Mouse (Mus musculus) embryonic stem cell, embryonic (primary cell): ENCODE data around the gene Nup133.

Experiments used
- CTCF ChIA-PET, 4 experiments: fragments of 300-600 bp in 2 of 4; fragments of 350-600 bp in 2 of 4; sonication (Branson Sonifier 250); formaldehyde crosslinking; loops; one replicate each; lab custom pipeline; 2022; ENCODE audit warnings: inconsistent platforms in 2 of 4; lab: Charles Lee
- POLR2A ChIA-PET, 4 experiments: fragments of 300-600 bp in 2 of 4; fragments of 350-600 bp in 2 of 4; sonication (Branson Sonifier 250); formaldehyde crosslinking; loops; one replicate each; lab custom pipeline; 2022; ENCODE audit warnings: antibody characterized with exemption in 4 of 4, inconsistent platforms in 1 of 4; lab: Charles Lee

The Nup133 gene

DNA sequence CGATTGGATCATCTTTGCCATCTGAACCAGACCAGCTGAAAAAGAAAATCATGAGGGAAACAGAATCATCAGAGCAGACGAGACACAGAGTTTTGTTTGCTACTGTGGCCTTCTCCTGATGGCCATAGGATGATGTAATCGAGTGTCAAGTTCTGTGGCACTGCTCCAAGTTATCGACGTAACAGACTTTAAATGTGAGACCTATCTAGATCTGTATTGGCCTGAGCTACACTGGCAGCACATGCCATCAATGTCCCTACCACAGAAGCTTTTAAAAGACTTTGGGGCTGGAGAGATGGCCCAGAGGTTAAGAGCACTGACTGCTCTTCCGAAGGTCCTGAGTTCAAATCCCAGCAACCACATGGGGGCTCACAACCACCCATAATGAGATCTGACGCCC lies 46.4 kb downstream of the Nup133 start:
- ChIA-PET CTCF (interaction anchor here in 3 of 4 experiments (0.6 to 1.1 kb wide), 4 partner anchors 22 to 80 kb away, joined by 3 to 5 read pairs (median 4); no protein-coding TSS in a partner anchor), POLR2A (interaction anchor here in 1 of 4 experiments (1.0 kb wide), 1 partner anchor 53 kb away, joined by 3 read pairs; no protein-coding TSS in a partner anchor)

DNA sequence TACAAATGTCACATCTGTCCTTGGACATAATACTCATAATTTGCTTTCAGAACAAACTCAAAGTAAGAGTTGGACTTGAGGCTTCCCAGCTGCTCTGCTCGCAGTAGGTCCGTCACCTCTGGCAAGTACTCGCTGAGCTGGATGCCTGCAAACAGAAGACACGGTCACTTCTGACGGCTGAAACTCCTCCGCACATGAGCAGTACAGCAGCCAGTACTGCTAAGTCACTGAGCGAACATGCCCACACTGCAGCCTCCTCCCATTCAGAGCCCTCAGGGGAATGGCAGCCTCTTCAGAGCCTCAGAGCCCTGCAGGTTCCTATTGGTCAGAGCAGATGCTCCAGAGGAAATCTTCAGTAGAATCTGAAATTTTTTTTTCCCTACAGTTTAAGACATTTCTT lies 49.7 kb downstream of the Nup133 start:
- ChIA-PET POLR2A (no interaction called here), CTCF (no interaction called here)

DNA sequence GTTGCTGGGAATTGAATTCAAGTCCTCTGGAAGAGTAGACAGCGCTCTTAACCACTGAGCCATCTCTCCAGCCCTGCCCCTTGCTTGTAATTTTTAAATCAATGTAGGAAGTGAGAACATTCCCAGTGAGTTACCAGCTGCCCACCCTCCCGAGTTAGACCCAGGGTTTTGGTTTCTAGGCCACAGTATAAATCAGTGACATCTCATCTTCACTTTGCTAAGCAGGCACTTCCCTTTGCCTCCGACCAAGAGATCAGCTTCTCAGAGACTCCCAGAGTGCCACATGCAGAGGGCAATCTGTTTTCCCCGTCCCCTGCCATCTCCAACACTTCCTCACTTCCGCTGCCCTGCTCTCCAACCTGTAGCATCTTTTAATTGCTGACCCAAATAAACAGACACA lies 50.5 kb downstream of the Nup133 start:
- CTCF ChIA-PET: interaction anchor here in 1 of 4 experiments (2.3 kb wide), 1 partner anchor 26 kb away, joined by 9 read pairs; no protein-coding TSS in a partner anchor
- POLR2A ChIA-PET: no interaction called here

DNA sequence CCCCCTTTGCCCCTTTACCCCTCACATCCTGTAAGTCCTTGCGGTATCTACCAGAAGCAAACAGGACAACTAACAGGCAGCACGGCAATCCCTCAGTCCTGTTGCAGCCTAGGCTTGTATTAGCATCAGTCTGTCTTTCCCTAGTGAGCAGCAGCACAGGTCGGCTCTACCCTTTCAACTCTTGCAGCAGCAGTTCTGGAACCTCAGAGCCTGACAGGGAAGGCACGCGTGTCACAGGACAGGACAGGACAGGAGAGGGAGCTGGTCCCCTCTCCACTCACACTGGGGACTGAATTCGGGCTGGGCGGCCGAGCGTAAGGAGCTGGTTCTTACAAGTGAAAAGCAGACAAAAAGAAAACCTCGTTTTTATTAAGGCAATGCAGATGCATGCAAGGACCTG lies 52.3 kb downstream of the Nup133 start:
- ChIA-PET CTCF (interaction anchor here in 3 of 4 experiments (0.6 to 2.3 kb wide), 7 partner anchors 28 to 253 kb away, joined by 3 to 14 read pairs (median 4); no protein-coding TSS in a partner anchor), POLR2A (interaction anchor here in 3 of 4 experiments (0.8 to 1.2 kb wide), 8 partner anchors 8 to 61 kb away, joined by 3 to 4 read pairs (median 3); no protein-coding TSS in a partner anchor)

DNA sequence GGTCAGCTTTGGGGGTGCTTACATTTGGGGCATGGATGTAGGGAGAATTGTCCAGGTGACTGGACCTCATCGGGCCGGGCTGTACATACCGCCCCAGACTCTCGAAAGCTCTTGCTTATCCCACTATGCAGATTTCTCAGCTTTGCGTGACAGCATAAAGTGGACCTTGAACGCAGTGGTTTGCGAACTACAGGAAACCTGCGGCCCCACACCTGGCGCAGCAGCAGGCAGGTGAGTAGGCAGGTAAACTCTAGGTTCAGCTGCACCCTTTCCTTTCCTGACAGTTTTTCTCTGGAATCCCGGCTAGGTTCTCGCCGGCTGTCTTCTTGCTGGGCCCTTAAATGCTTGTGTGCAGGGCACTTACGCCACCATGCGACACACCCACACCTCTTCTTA lies 52.7 kb downstream of the Nup133 start:
- ChIA-PET CTCF (interaction anchor here in 3 of 4 experiments (0.6 to 2.3 kb wide), 9 partner anchors 29 to 252 kb away, joined by 3 to 14 read pairs (median 4); no protein-coding TSS in a partner anchor), POLR2A (interaction anchor here in 3 of 4 experiments (0.8 to 1.2 kb wide), 9 partner anchors 9 to 115 kb away, joined by 3 to 6 read pairs (median 3); no protein-coding TSS in a partner anchor)

DNA sequence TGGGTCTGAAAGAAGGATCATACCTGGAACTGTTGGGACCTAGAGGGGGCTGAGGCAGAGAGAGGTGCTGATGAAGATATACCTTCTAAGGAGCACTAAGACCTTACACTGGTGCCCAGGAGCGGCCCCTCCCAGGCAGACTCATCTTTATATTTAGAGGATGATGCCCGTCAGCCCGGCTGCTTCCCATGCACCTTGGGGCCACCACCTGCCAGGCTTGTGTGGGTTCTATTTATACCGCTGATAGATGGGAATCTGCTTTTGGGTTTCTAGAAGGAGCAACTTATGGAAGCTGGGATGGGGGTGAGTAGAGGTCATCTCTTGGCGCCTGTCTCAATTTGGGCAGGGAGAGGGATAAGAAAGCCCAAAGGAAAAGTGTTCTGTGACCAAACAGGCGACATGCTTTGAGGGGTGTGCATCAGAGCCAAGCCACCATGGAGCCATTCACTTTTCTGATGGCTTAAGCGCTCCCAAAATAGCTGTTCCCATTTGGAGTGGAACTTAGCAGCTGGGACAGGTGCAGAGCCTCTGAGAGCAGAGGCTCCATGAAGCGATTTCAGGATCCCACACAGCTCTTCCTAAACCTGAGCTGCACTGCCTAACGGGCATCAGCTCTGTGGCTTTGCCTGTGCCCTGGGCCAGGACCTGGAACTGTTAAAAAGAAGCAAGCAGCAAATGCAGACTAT lies 53.2 kb downstream of the Nup133 start:
- POLR2A ChIA-PET: interaction anchor here in 3 of 4 experiments (0.8 to 1.3 kb wide), 8 partner anchors 9 to 115 kb away, joined by 3 to 6 read pairs (median 3); no protein-coding TSS in a partner anchor
- CTCF ChIA-PET: interaction anchor here in 2 of 4 experiments (0.6 to 2.0 kb wide), 9 partner anchors 29 to 1911 kb away, joined by 3 to 14 read pairs (median 3); no protein-coding TSS in a partner anchor

DNA sequence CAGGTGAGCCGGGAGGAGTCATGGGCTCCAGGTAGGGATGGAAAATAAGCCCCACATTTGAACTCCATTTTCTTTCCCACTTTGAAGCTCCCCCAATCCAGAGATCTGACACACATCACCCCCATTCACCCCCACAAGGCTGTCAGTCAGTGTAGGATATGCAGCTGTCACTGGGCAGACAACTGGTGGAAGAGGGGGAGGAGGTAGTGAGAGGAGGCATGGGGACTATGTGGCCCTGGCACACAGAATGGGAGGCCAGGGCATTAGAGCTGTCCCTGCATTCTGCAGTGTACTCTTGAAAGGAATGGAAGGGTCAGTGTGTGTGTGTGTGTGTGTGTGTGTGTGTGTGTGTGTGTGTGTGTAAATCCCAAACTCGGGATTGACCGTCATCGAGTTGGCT lies 53.8 kb downstream of the Nup133 start:
- ChIA-PET CTCF (interaction anchor here in 2 of 4 experiments (0.6 to 2.0 kb wide), 6 partner anchors 22 to 1911 kb away, joined by 3 to 8 read pairs (median 4); no protein-coding TSS in a partner anchor), POLR2A (interaction anchor here in 1 of 4 experiments (1.0 to 1.5 kb wide), 5 partner anchors 10 to 114 kb away, joined by 3 to 6 read pairs (median 3); no protein-coding TSS in a partner anchor)

DNA sequence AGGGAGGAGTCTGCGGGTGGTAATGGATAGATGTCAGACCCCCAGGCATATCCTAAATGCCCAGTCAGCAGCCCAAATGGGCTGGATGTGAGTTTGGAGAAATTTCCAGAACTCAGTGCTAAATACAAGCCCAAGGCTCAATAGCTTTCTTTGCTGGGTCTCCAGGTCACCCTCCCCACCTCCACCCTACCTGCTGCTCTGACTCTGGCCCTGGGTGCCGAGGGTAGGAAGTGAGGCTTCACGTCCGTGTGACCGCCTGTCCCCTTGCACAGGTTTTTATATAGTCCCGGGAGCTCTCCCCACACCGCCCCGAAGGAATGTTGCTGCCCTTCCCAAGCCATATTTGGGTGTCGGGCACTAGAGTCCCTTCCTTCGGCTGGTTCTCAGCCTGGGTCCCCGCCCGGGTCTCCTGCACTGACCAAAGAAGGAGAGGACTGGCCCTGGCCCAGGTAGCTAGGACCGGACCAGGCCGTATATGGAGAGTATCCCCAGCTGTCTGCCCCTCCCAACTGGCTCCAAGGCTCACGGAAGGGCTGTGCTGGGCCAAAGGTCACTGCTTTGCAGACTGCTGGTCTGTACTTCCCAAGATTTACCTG lies 54.5 kb downstream of the Nup133 start, which contains the start of gene Acta1:
Gene Acta1 (minus strand): TSS at position 250 of the 596 bp plus-strand sequence.
- CTCF ChIA-PET: interaction anchor here in 3 of 4 experiments (0.6 to 2.0 kb wide), 6 partner anchors 22 to 455 kb away, joined by 3 to 8 read pairs (median 4); no protein-coding TSS in a partner anchor

DNA sequence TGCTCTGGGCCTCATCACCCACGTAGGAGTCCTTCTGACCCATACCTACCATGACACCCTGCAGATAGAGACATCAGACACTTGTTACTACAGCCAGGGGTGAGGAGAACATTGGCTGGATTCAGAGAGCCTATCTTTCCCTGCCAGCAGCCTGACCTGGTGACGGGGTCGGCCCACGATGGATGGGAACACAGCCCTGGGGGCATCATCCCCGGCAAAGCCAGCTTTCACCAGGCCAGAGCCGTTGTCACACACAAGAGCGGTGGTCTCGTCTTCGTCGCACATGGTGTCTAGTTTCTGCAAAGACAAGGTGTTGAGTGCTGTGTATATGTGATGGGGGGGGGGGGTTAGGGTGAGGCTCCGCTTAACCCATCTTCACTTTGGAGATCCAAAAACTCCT lies 55.7 kb downstream of the Nup133 start:
- POLR2A ChIA-PET: interaction anchor here in 2 of 4 experiments (0.6 to 1.5 kb wide), 3 partner anchors 9 to 98 kb away, joined by 3 to 7 read pairs (median 3); no protein-coding TSS in a partner anchor
- CTCF ChIA-PET: interaction anchor here in 2 of 4 experiments (1.1 to 2.0 kb wide), 4 partner anchors 31 to 457 kb away, joined by 3 to 8 read pairs (median 4); no protein-coding TSS in a partner anchor

More for the DNA sequence above, 54.5 kb downstream of the Nup133 start, which contains the start of gene Acta1:
- POLR2A ChIA-PET: interaction anchor here in 3 of 4 experiments (0.6 to 1.5 kb wide), 5 partner anchors 12 to 662 kb away, joined by 3 read pairs; no protein-coding TSS in a partner anchor

DNA sequence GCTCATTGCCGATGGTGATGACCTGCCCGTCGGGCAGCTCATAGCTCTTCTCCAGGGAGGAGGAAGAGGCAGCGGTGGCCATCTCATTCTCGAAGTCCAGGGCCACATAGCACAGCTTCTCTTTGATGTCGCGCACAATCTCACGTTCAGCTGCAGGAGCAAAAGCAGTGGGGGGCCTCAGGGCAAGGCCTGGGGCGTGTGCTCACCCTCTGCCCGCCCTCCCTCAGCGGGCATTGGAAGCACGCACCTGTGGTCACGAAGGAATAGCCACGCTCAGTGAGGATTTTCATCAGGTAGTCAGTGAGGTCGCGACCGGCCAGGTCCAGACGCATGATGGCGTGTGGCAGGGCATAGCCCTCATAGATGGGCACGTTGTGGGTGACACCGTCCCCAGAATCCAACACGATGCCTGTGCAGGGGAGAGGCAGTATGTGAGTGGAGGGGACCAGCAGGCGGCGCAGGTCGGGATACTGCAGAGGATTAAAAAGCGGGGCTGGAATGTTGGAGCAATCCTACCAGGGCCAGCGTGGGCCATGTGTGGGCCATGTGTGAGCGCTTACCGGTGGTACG lies 56.4 kb downstream of the Nup133 start:
- ChIA-PET CTCF (interaction anchor here in 1 of 4 experiments (0.6 kb wide), 1 partner anchor 14 kb away, joined by 4 read pairs; no protein-coding TSS in a partner anchor), POLR2A (interaction anchor here in 1 of 4 experiments (1.3 kb wide), 1 partner anchor 8 kb away, joined by 3 read pairs; no protein-coding TSS in a partner anchor)

DNA sequence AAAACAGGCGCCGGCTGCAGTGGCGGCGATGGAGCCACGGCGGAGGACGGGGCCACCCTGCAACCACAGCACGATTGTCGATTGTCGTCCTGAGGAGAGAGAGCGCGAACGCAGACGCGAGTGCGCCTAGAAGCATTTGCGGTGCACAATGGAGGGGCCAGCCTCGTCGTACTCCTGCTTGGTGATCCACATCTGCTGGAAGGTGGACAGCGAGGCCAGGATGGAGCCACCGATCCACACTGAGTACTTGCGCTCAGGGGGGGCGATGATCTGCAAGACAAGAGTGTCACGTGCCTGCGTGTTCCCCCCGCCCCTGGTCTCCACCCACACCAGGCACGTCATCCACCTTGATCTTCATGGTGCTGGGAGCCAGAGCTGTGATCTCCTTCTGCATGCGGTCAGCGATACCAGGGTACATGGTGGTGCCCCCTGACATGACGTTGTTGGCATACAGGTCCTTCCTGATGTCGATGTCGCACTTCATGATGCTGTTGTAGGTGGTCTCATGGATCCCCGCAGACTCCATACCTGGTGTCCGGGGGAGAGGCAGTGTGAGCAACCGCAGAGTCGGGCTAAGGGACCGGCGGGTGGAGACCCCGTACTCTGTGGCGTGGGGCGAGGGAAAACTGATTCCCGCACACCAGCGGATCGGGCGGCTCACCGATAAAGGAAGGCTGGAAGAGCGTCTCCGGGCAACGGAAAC lies 57.0 kb downstream of the Nup133 start:
- ChIA-PET POLR2A (no interaction called here), CTCF (interaction anchor here in 1 of 4 experiments (0.6 kb wide), 1 partner anchor 13 kb away, joined by 4 read pairs; no protein-coding TSS in a partner anchor)

DNA sequence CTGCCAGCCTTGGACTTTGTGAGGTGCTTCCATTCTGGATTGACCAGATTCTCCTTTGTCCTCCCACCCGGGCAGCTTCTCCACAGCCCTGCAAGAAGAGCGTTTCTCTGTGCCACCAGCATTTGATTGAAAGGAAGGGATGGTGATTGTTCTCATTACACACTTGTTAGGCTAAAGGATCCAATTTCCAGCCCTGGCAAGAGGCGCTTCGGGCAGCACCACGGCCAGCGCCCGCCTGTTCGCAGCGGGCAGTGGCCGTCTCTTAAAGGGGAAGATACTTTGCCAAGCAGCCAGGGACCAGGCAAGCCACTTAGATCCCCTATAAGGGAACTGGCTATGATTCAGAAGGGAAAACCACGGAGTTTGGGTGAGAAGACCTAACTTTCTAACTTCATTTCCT lies 57.8 kb downstream of the Nup133 start:
- POLR2A ChIA-PET: interaction anchor here in 1 of 4 experiments (1.7 kb wide), 1 partner anchor 31 kb away, joined by 3 read pairs; the partner anchor contains the start of gene Ccsap
- CTCF ChIA-PET: no interaction called here

DNA sequence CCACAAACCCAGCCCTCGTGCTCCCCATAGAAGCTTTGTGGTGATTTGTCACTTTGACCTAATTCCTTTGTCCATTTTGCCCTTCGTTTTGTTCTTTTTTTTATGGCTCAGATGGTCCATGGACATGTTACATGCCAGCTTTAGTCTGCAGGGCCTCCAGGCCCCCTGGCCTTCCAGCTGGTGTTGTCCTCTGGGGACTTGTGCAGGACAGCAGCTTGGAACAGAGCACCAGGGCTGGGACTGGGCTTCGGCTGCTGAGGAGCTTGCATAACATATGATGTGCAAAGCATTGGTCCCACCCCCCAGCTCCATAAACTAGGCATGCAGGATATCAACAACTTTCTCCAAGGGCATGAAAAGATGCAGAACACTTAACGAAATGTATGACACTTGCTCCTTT lies 59.3 kb downstream of the Nup133 start:
- ChIA-PET POLR2A (interaction anchor here in 1 of 4 experiments (1.7 to 1.9 kb wide), 2 partner anchors 11 to 30 kb away, joined by 3 to 4 read pairs; partner anchors contain the start of gene Ccsap), CTCF (interaction anchor here in 3 of 4 experiments (0.6 to 0.8 kb wide), 4 partner anchors 44 to 532 kb away, joined by 3 to 4 read pairs (median 3); no protein-coding TSS in a partner anchor)

DNA sequence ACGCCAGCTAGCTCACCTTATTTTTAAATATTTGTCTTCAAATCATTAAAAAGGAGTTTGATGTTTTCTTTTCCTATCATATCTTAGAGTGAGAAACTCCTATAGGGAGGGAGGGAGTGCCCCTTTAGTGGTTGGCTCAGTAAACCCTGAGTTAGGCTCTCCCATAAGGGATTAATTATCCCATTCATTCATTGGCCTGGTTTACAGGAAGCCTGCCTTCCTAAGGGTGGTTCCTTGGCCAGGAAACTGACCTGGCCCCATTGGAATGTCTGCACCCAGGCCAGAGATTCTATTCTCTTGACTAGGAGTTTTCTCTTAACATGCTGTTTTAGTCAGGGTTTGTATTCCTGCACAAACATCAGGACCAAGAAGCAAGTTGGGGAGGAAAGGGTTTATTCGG lies 61.1 kb downstream of the Nup133 start:
- ChIA-PET POLR2A (no interaction called here), CTCF (no interaction called here)

DNA sequence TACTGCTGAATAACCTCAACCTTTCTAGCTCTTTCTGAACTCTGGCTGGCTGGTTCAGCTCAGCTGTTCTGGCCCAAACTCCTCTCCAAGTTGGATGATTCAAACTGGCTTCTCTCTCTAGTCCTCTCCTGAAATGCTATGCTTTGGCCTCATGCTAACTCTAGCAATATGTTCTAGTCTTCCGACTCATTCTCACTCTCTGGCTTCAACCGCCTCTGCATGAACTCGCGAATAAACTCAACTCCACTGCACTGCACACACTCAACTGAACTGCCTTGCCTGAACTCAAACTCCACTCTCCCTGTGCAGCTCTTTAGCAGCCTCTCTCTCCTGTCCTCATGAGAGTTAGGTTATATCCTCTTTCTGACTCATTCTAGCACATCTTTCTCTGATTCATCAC lies 61.9 kb downstream of the Nup133 start:
- POLR2A ChIA-PET: no interaction called here
- CTCF ChIA-PET: interaction anchor here in 1 of 4 experiments (0.6 kb wide), 1 partner anchor 52 kb away, joined by 3 read pairs; no protein-coding TSS in a partner anchor

DNA sequence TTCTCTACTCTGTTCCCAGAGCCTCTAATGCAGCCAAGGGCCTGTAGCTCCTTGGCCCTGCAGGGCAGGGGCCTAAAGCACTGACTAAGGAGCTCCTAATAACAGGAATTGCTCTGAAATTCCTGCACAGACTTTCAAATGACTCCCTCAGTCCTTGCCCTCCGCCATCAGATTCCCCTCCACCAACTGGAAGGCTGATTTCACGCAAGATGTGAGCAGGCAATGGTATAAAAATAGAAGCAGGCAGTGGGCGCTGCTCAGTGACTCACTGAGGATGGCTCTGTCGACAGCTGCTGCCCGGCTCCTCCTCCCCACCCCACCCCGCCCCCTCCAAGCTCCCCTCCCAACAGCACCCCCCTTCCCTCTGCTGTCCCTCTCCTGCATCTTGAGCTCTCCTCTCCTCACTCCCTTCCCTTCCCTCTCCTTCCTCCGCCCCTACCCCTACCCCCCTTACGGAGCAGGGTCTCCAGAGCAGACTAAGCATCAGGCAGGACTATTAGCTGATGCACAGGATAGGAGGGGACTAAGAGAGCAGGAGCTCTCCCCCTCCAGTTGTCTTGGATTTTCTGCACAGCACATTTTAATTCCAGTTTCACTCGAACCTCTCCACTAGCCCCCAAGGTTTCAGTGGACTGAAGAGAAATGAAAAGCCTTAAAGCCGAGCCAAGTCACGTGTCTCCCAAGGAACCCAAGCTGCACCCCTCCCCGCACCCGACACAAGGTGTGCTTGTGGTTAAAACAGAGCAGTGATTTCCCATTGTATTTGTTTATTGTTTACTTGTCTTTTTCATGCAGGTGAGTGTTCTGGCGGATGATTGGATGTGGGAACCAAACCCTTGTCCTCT lies 64.1 kb downstream of the Nup133 start:
- ChIA-PET CTCF (interaction anchor here in 3 of 4 experiments (0.6 to 1.4 kb wide), 10 partner anchors 12 to 467 kb away, joined by 3 to 5 read pairs (median 3); no protein-coding TSS in a partner anchor), POLR2A (interaction anchor here in 1 of 4 experiments (0.5 to 1.5 kb wide), 8 partner anchors 8 to 949 kb away, joined by 3 to 6 read pairs (median 3); no protein-coding TSS in a partner anchor)
